Mouse (Mus musculus): ENCODE results near the gene Ttc21a.

- no peak for TF ChIP-seq CTCF (IDR thresholded peaks at IDR 0.05; ENCODE audit: extremely low read depth, insufficient read depth, insufficient read length, insufficient replicate concordance)
- no peak for TF ChIP-seq POLR2A (IDR thresholded peaks at IDR 0.05; ENCODE audit: low read depth, low read length)
These were observed 27.5 kb upstream of the Ttc21a start for GRCm38 (mm10) chr9:119909931-119910330.

Data from spleen, adult 2 months (tissue).